Mouse (Mus musculus): ENCODE data around the gene Tmem54.

- TF ChIP-seq CTCF (IDR thresholded peaks at IDR 0.05; ENCODE audit: extremely low read depth, insufficient read length, insufficient replicate concordance, low read depth, low read length) (no peak), POLR2A (IDR thresholded peaks at IDR 0.05; ENCODE audit: low read depth, low read length) (no peak)
These were observed 40.1 kb downstream of the Tmem54 start for GRCm38 (mm10) chr4:129145411-129145810.

Data from small intestine, adult 2 months (tissue).